Comparison of ENCODE assay signal across 17 mouse cellular contexts in the genomic region with DNA sequence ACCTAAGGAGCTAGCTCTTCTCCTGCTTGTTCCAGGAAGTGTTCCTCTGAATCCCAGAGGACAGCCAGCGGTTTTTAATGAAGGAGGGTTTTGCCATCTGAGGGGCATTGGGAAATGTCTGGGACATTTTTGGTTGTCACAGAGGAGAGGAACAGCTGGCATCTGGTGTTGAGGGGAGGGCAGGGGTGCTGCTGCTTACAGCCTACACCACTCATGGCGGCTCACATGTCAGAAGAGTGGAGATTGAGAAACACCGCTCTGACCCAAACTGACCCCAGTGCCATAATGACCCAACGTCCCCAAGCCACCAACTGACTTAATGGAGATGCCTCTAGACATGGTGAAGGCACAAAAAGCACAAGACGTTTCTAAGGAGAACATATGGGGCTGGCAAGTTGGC.
"Had no signal": no experiment of that assay in that cellular context is flagged by ENCODE, and none has a peak within 500 bp of the region (broad histone marks: within the 10 kb centered on the region; RNA-seq: fewer than 3 reads in every experiment).

No protein-coding gene starts in this region.

- H3K27ac ChIP-seq: limb, embryonic 12.5 days; liver, embryonic 15.5 days; lung, embryonic 15.5 days; midbrain, embryonic 15.5 days; neural tube, embryonic 13.5 days; stomach, embryonic 15.5 days had no signal

- H3K9ac ChIP-seq: limb, embryonic 12.5 days; liver, embryonic 15.5 days; lung, embryonic 15.5 days; midbrain, embryonic 15.5 days; neural tube, embryonic 13.5 days; stomach, embryonic 15.5 days had no signal

- H3K36me3 ChIP-seq: limb, embryonic 12.5 days; liver, embryonic 15.5 days; lung, embryonic 15.5 days; midbrain, embryonic 15.5 days; neural tube, embryonic 13.5 days; stomach, embryonic 15.5 days had no signal

- H3K9me3 ChIP-seq: limb, embryonic 12.5 days; liver, embryonic 15.5 days; lung, embryonic 15.5 days; midbrain, embryonic 15.5 days; neural tube, embryonic 13.5 days; stomach, embryonic 15.5 days had no signal

- H3K27me3 ChIP-seq: limb, embryonic 12.5 days; liver, embryonic 15.5 days; lung, embryonic 15.5 days; midbrain, embryonic 15.5 days; neural tube, embryonic 13.5 days; stomach, embryonic 15.5 days had no signal

- DNase-seq: kidney, adult 2 months; kidney, postnatal 25 days; retina, postnatal 1 day; right cerebral cortex, postnatal 4 days; spleen, adult 18-20 months; thymus, adult 2 months; thymus, postnatal 25 days had no signal

- H3K4me3 ChIP-seq: limb, embryonic 12.5 days; liver, embryonic 15.5 days; lung, embryonic 15.5 days; megakaryocyte, embryonic 14.5 days; midbrain, embryonic 15.5 days; neural tube, embryonic 13.5 days; stomach, embryonic 15.5 days had no signal

- H3K4me1 ChIP-seq: midbrain, embryonic 15.5 days had no signal

- ATAC-seq: intestine, embryonic 16.5 days; midbrain, embryonic 15.5 days had no signal

- H3K4me2 ChIP-seq: limb, embryonic 12.5 days; liver, embryonic 11.5 days; liver, embryonic 15.5 days; lung, embryonic 15.5 days; midbrain, embryonic 11.5 days; midbrain, embryonic 15.5 days; neural tube, embryonic 13.5 days; stomach, embryonic 15.5 days had no signal
